Mouse (Mus musculus) hindlimb bud, embryonic 11.5 days (tissue): ENCODE measurements around the gene Rnf31.
A peak's percentile ranks its signal among the peaks of the same experiment; 100 is the strongest.

ENCODE experiments used
- DNase-seq: peaks from one replicate; pipeline ENCODE4 v3.0.0-alpha.2; 2012; ENCODE audit warnings: low read depth, low spot score; ENCODE audit errors: extremely low spot score

The Rnf31 gene

GRCm38 (mm10) chr14:55576376-55576775, 15.1 kb upstream of the Rnf31 start:
- DNase-seq, result no peak

GRCm38 (mm10) chr14:55577871-55578667, 13.4 kb upstream of the Rnf31 start, which contains the start of gene Psme1:
TSS of gene Psme1 (plus strand) at chr14:55578123.
- DNase-seq, result no peak

- DNase-seq, result no peak
Observed at GRCm38 (mm10) chr14:55578668-55579269, 12.7 kb upstream of the Rnf31 start.

GRCm38 (mm10) chr14:55579511-55580496, 11.7 kb upstream of the Rnf31 start:
- no peak for DNase-seq

- no peak for DNase-seq
Observed at GRCm38 (mm10) chr14:55580731-55581130, 10.8 kb upstream of the Rnf31 start.

- no peak for DNase-seq
Observed at GRCm38 (mm10) chr14:55581981-55582681, 9.4 kb upstream of the Rnf31 start.

- DNase-seq, result no peak
Observed at GRCm38 (mm10) chr14:55584303-55584701, 7.2 kb upstream of the Rnf31 start.

- no peak for DNase-seq
Observed at GRCm38 (mm10) chr14:55584702-55585565, 6.6 kb upstream of the Rnf31 start, which contains the start of gene Emc9. TSS of gene Emc9 (minus strand) at chr14:55585302.

GRCm38 (mm10) chr14:55585566-55585960, 5.9 kb upstream of the Rnf31 start:
- no peak for DNase-seq

- DNase-seq, result no peak
Observed at GRCm38 (mm10) chr14:55586149-55586548, 5.4 kb upstream of the Rnf31 start.

GRCm38 (mm10) chr14:55589271-55589670, 2.2 kb upstream of the Rnf31 start:
- no peak for DNase-seq

- no peak for DNase-seq
Observed at GRCm38 (mm10) chr14:55589771-55590448, 1.6 kb upstream of the Rnf31 start.

GRCm38 (mm10) chr14:55590748-55591330, 669 bp upstream of the Rnf31 start, which contains the start of gene Psme2:
TSS of gene Psme2 (minus strand) at chr14:55591113.
- peak; percentile 74 for DNase-seq

GRCm38 (mm10) chr14:55592226-55592625, 718 bp downstream of the Rnf31 start:
- no peak for DNase-seq

GRCm38 (mm10) chr14:55596036-55596690, 4.7 kb downstream of the Rnf31 start:
- DNase-seq, result no peak

- DNase-seq, result no peak
Observed at GRCm38 (mm10) chr14:55598521-55599390, 7.2 kb downstream of the Rnf31 start.

- DNase-seq, result no peak
Observed at GRCm38 (mm10) chr14:55603271-55603632, 11.7 kb downstream of the Rnf31 start, which contains the start of gene Irf9. TSS of gene Irf9 (plus strand) at chr14:55603571.
